Mouse (Mus musculus): ENCODE results near the gene Gabrr2.
"Not testable (repeated sequence)": the region's sequence is repeated elsewhere in the genome, so short reads cannot be mapped to it uniquely, and the experiment has no call there.

Gene Gabrr2

GRCm38 (mm10) chr4:33070326-33070725, 7.5 kb downstream of the Gabrr2 start:
- no peak for DNase-seq (ENCODE audit: low spot score in 2 of 2)

- no peak for DNase-seq (ENCODE audit: low spot score in 2 of 2)
These were observed 8.5 kb downstream of the Gabrr2 start for GRCm38 (mm10) chr4:33071337-33071736.

- DNase-seq (ENCODE audit: low spot score in 2 of 2) = no peak
These were observed 9.8 kb downstream of the Gabrr2 start for GRCm38 (mm10) chr4:33072526-33073161.

- DNase-seq (ENCODE audit: low spot score in 2 of 2) = no peak
These were observed 11.6 kb downstream of the Gabrr2 start for GRCm38 (mm10) chr4:33074406-33074805.

GRCm38 (mm10) chr4:33074851-33075250, 12.1 kb downstream of the Gabrr2 start:
- no peak for DNase-seq (ENCODE audit: low spot score in 2 of 2)

- DNase-seq (ENCODE audit: low spot score in 2 of 2) = no peak
These were observed 13.2 kb downstream of the Gabrr2 start for GRCm38 (mm10) chr4:33075776-33076524.

- no peak for DNase-seq (ENCODE audit: low spot score in 2 of 2)
These were observed 14.4 kb downstream of the Gabrr2 start for GRCm38 (mm10) chr4:33077161-33077560.

- DNase-seq (ENCODE audit: low spot score in 2 of 2) = no peak
These were observed 14.9 kb downstream of the Gabrr2 start for GRCm38 (mm10) chr4:33077724-33078123.

- DNase-seq (ENCODE audit: low spot score in 2 of 2) = no peak
These were observed 15.7 kb downstream of the Gabrr2 start for GRCm38 (mm10) chr4:33078492-33078891.

- peak in 1 of 2 experiments; percentile 33 for DNase-seq (ENCODE audit: low spot score in 2 of 2)
These were observed 36.4 kb downstream of the Gabrr2 start for GRCm38 (mm10) chr4:33099118-33099694.

- no peak for DNase-seq (ENCODE audit: low spot score in 2 of 2)
These were observed 47.1 kb downstream of the Gabrr2 start for GRCm38 (mm10) chr4:33109720-33110458.

GRCm38 (mm10) chr4:33110845-33111244, 48.0 kb downstream of the Gabrr2 start:
- no peak for DNase-seq (ENCODE audit: low spot score in 2 of 2)

- DNase-seq (ENCODE audit: low spot score in 2 of 2) = no peak
These were observed 48.6 kb downstream of the Gabrr2 start for GRCm38 (mm10) chr4:33111358-33111757.

GRCm38 (mm10) chr4:33112866-33113265, 50.1 kb downstream of the Gabrr2 start:
- DNase-seq (ENCODE audit: low spot score in 2 of 2) = not testable (repeated sequence)

- DNase-seq (ENCODE audit: low spot score in 2 of 2) = peak; percentile 84 to 88
These were observed 56.3 kb downstream of the Gabrr2 start for GRCm38 (mm10) chr4:33119118-33119517.

- peak; percentile 57 to 67 for DNase-seq (ENCODE audit: low spot score in 2 of 2)
These were observed 61.7 kb downstream of the Gabrr2 start for GRCm38 (mm10) chr4:33124493-33124892.

- DNase-seq (ENCODE audit: low spot score in 2 of 2) = peak; percentile 50 to 56
These were observed 62.7 kb downstream of the Gabrr2 start for GRCm38 (mm10) chr4:33125409-33126084.

GRCm38 (mm10) chr4:33132221-33132620, 69.4 kb downstream of the Gabrr2 start, which contains the start of gene Gabrr1:
TSS of gene Gabrr1 (plus strand) at chr4:33132521.
- DNase-seq (ENCODE audit: low spot score in 2 of 2) = no peak

Measured in right cerebral cortex, postnatal 10 days (tissue).